Mouse (Mus musculus): ENCODE results near the gene Ntmt1.

DNA sequence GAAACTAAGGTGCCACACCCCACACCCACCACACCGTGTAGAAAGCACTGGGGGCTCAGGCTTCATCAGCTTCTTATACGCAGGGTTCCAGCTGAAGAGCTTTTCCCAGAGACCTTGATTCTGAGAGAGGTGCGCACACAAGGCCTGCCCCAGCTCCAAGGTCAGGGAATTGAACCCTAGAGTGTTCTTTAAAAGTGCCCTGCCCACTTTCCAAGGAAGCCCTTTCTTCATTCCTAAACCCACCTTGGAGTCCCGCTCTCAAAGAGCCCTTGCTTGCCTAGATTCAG, 48.6 kb upstream of the Ntmt1 start:
- no peak for TF ChIP-seq CTCF (IDR thresholded peaks at IDR 0.05; ENCODE audit: low read depth)
- TF ChIP-seq EP300 (optimal IDR thresholded peaks at IDR 0.05), result no peak

Data from stomach, postnatal 0 days (tissue).